Mouse (Mus musculus) ovary, postnatal 14 days (tissue): Measurements from ENCODE around the gene Sidt1.
A peak's percentile ranks its signal among the peaks of the same experiment; 100 is the strongest.

Experiments used
- DNase-seq: peaks from one replicate; pipeline ENCODE4 v3.0.0; 2022; ENCODE audit warnings: low spot score

Sidt1 gene

GRCm38 (mm10) chr16:44249985-44250384, 83.0 kb downstream of the Sidt1 start:
- no peak for DNase-seq

DNA sequence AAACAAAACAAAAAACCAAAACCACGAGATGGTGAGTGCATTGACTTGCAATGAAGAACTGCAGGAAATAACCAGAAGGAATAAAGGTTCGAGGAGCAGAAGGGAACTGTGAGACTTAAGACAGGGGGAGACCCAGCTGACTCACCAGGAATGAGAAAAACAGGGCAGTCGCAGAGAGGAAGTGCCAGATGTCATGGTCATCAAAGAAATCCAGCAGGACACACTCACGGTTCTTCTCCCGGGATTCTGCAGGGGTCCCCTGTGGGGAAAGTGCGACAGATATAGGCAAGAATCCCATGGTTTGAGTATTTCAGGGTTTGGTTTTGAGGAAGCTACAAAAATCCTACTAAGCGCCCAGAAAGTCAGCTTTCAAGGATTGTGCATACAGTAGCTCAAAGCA, 89.7 kb downstream of the Sidt1 start:
- no peak for DNase-seq

GRCm38 (mm10) chr16:44242633-44243032, 90.4 kb downstream of the Sidt1 start:
- DNase-seq = peak; percentile 72

DNA sequence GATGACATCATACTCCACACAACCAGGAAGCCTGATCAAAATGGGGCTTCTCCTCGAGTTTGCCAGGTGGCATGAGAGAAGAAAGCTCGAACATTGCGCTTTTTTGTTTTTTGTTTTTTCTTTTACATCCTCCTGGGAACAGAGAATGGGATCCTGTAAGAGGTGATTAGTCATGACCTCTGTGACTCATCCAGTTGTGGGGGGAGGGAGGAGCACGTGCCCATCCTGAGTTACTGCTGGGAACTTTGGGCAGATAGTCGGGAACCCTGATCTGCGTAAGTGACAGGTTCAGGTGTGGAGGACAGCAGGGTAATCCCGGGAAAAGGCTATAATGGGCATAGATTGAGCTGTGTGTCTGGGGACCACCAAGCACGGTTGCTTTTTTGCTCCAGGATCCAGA, 92.6 kb downstream of the Sidt1 start:
- no peak for DNase-seq

DNA sequence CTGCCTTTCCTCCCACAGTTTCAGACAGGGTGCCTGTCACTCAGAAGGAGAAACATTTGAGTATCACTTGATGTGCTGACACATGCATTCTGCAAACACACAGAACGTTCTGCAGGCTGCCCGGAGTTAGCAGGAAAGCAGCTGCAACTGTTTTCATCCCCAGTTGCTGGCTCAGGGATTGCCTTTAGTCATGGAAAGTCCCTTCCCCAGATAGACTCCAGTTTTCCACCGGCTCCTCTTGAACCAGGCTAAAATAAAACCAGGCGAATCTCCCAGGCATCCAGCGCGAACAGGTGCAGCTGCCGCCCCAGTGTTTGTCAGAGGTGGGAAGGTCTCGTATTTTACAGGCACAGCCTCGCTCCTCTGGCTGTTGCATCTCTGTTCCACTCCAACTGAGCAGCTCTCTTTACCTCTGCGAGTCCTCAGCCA, 94.1 kb downstream of the Sidt1 start:
- DNase-seq = no peak

DNA sequence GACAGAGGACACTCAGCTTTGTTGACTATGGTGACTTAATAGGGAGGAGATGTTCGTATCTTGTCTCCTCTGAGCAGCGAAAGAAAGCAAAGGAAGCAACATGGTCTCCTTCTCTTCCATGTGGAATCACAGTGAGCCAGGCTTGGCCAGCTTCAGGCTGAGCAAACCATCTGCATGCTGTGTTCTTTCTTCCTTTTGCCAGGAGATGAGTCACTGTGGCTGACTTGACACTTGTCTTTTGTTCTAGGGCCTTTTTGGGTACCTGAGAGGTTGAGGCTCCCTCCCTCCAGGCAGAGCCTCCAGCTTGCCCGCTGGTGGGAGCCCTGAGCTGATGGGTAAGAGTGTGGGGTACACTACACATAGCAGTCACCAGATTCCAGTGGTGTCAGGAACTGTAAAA, 95.2 kb downstream of the Sidt1 start:
- DNase-seq = no peak

DNA sequence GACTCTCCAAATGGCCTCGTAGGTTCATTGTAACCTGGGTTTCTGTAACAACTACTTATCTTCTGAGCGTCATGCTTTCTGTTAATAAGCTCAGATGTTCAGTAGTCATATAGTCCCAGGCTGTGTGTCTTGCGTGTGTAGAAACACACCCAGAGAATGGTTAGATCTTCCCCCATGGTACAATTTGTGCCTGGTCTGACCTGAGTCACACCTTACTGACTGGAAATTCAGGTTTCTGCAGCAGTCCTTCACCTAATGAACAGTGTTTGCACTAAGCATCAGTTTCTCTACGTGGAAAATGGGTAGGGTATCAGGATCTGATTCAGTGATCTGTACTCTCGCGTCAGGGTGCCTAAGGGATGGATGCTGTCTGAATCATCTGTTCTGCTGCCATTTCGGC, 100.0 kb downstream of the Sidt1 start:
- no peak for DNase-seq

- DNase-seq = no peak
Observed at GRCm38 (mm10) chr16:44226706-44227291, 106.2 kb downstream of the Sidt1 start.

DNA sequence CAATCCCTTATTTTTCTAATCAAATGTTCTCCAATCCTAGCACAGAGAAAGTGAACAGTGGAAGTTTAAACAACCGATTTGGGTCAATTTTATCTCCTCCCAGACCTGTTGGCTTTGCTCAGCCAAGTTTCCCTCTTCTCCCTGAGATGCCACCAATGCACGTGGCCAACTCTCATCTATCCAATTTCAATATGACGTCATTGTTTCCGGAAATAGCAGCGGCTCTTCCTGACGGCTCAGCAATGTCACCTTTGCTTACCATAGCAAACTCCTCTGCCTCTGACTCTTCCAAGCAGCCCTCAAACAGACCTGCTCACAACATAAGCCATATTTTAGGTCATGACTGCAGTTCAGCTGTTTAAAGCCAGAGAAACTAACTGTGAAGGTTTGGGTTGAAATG, 111.5 kb downstream of the Sidt1 start:
- DNase-seq = no peak

DNA sequence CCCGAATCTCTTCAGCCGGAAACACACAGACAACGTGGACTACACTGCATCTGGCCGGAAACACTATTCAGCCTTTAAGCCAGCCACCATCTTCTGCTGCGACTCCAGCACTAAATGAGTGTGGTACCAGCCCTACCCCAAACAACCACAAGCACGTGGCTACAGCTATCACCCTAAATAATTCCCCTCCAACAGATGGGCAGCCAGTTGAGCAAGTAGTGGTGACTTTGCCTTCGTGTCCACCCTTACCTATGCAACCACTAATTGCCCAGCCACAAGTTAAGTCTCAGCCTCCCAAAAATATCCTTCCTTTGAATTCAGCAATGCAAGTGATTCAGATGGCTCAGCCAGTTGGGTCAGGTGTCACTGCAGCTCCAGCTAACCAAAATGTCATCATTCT, 116.6 kb downstream of the Sidt1 start:
- no peak for DNase-seq

- no peak for DNase-seq
Observed at GRCm38 (mm10) chr16:44215513-44215912, 117.5 kb downstream of the Sidt1 start.

GRCm38 (mm10) chr16:44212703-44213102, 120.3 kb downstream of the Sidt1 start:
- no peak for DNase-seq

DNA sequence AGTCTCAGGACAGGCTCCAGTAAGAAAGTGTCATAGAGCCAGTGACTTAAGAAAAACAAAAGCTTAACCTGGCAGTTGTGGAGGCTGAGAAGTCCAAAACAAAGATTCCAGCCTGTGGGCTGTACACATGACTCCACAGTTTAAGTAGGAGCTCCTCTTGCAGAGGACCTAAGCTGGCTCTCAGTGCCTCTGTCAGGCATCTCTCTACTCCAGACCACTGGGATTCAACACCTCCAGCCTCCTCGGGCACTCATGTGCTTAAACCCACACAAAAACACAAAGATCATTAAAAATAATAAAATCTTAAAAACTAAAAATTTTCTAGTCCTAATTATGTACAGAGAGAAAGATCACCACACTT, 122.0 kb downstream of the Sidt1 start:
- DNase-seq = no peak

- no peak for DNase-seq
Observed at GRCm38 (mm10) chr16:44210156-44211053, 122.6 kb downstream of the Sidt1 start.

GRCm38 (mm10) chr16:44205973-44206372, 127.0 kb downstream of the Sidt1 start:
- DNase-seq = no peak

DNA sequence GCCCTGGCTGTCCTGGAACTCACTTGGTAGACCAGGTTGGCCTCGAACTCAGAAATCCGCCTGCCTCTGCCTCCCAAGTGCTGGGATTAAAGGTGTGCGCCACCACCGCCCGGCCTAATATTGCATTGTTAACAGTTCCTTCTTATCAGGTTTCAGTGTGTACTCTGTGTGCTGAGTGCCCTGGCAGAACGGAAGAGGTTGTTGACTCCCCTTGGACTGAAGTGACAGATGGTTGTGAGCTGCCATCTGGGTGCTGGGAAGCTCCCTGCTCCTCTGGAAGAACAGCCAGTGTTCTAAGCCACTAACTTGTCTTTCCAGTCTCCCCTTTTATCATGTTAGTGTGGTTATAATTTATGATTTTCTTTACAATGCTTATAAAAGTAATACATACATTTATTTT, 128.7 kb downstream of the Sidt1 start:
- no peak for DNase-seq

- DNase-seq = no peak
Observed at GRCm38 (mm10) chr16:44200146-44200545, 132.8 kb downstream of the Sidt1 start.

DNA sequence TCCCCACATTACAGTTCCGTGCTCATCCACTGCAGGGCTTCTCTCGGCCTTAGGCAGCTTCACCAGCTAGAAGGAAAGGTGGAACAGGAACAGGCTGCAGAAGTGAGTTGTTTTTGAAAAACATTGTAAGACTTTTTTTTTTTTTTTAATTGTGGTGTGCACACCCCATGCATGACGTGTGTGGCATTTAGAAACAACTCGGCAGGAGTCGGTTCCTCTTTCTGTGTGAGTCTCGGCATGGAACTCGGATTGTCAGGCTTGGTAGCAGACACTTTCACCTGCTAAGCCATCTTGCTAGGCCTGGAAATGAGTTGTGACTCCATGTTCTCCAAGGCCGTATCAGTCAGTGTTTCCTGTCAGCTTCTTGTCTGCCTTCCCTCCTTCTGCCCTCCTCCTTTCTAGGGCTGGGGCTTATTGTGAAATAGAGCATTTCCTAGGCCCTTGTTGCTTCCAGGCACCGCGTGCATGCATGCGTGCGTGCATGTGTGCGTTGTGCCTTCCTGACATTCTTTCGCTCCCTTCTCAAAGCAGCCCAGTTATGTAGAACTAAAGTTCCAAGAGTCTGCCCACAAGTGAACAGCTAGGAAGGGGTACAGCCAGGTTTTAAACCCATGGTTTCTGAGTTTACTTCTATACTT, 133.8 kb downstream of the Sidt1 start:
- DNase-seq = no peak

DNA sequence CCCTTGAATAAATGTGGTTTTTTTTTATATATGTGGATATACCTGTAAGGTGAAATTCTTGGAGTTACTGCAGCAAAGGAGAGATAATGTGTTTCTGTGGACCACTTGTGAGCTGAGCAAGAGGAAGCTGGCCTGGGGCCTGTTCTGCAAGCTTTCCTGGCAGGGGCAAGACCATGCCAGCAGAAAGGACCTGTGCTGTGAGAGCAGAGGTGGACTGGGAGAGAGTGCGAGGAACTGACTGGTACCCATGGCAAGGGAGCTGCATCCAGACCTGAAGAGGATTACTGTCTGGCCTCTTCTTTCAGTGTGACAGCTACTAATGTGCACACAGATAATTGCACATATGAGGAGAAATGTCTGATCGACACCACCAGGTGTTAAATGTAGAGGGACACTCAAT, 142.0 kb downstream of the Sidt1 start:
- no peak for DNase-seq
